Mouse (Mus musculus) intestine, postnatal 0 days (tissue): Measurements from ENCODE around the gene Srrm4. TPM values are rescaled to one million over a fixed set of nuclear protein-coding genes. Genes with fewer than 3 reads are reported as not detected.

ENCODE experiments used
- ATAC-seq: fragments of 200-750 bp; cut with Nextera tagmentation; 2 replicates; pipeline ENCODE4 v1.8.0; 2017; ENCODE audit warnings: mild to moderate bottlenecking, moderate TSS enrichment, moderate library complexity
- H3K27ac ChIP-seq: fragments of 300-500 bp; sonication (generic); 2 replicates; pipeline ENCODE4 v1.5.1; 2014; ENCODE audit warnings: mild to moderate bottlenecking, low read depth, low read length, moderate library complexity
- H3K27me3 ChIP-seq: fragments of 300-500 bp; sonication (generic); replicated peaks from 2 replicates; pipeline ENCODE4 v1.6.1; 2014; ENCODE audit warnings: low read length, mixed read lengths; ENCODE audit not compliant: control insufficient read depth, insufficient read depth
- H3K36me3 ChIP-seq: fragments of 300-500 bp; sonication (generic); 2 replicates; pipeline ENCODE4 v1.6.1; 2014; ENCODE audit warnings: mild to moderate bottlenecking, moderate library complexity; ENCODE audit not compliant: control insufficient read depth, insufficient read depth
- H3K4me1 ChIP-seq: fragments of 300-500 bp; sonication (generic); replicated peaks from 2 replicates; pipeline ENCODE4 v1.6.1; 2014; ENCODE audit warnings: antibody characterized with exemption, low read length, mixed read lengths; ENCODE audit not compliant: control insufficient read depth, insufficient read depth
- H3K4me2 ChIP-seq: fragments of 300-500 bp; sonication (generic); replicated peaks from 2 replicates; pipeline ENCODE4 v1.6.1; 2014; ENCODE audit warnings: low read depth, mild to moderate bottlenecking, moderate library complexity
- H3K4me3 ChIP-seq: fragments of 300-500 bp; sonication (generic); 2 replicates; pipeline ENCODE4 v1.5.1; 2014; ENCODE audit warnings: low read depth, low read length
- H3K9ac ChIP-seq: fragments of 300-500 bp; sonication (generic); 2 replicates; pipeline ENCODE4 v1.6.1; 2014; ENCODE audit warnings: mild to moderate bottlenecking, low read depth, low read length
- H3K9me3 ChIP-seq: fragments of 300-500 bp; sonication (generic); 2 replicates; pipeline ENCODE4 v1.6.1; 2016; ENCODE audit warnings: mixed run types; ENCODE audit not compliant: control insufficient read depth
- CTCF ChIP-seq: sonication (generic); IDR thresholded peaks from 2 replicates; pipeline ENCODE4 v1.5.1; 2016; ENCODE audit warnings: low read depth, mild to moderate bottlenecking, control low read depth, antibody characterized with exemption, moderate library complexity
- WGBS: fragments of 180-500 bp; shearing (Covaris S2); extraction: QIAGEN DNeasy Blood & Tissue Kit; methylation state at CpG from one replicate; pipeline ENCODE4 v1.1.7; 2014; 5-methylcytosine and 5-hydroxymethylcytosine counted together
- polyA plus RNA-seq: library from polyadenylated mRNA; unstranded; fragments of >200 nt; fragmentation: Nextera tagmentation; extraction: Ambion mirVana; gene quantifications from 2 replicates; pipeline ENCODE4 v1.2.1, GENCODE M21; 2015

Gene Srrm4
- polyA plus RNA-seq, 1 experiment from 2014 or later: 0.52 TPM

GRCm38 (mm10) chr5:116489621-116490020 lies 102.0 kb downstream of the Srrm4 start:
- WGBS: 54% methylated on average over 8 of the region's 8 CpGs
- H3K27me3 ChIP-seq: no peaks in the 10 kb centered on the region
- ATAC-seq: no peak
- H3K9me3 ChIP-seq: no peaks in the 10 kb centered on the region
- no peak overlapping the region for H3K4me2 ChIP-seq
- TF ChIP-seq CTCF: no peak
- no peak overlapping the region for H3K4me3 ChIP-seq
- no peak overlapping the region for H3K9ac ChIP-seq
- no peaks in the 10 kb centered on the region for H3K36me3 ChIP-seq
- no peaks in the 10 kb centered on the region for H3K4me1 ChIP-seq
- H3K27ac ChIP-seq: no peak overlapping the region

- H3K4me2 ChIP-seq: no peak overlapping the region
- no peaks in the 10 kb centered on the region for H3K27me3 ChIP-seq
- 62% methylated on average over 4 of the region's 4 CpGs for WGBS
- TF ChIP-seq CTCF: no peak
- no peak overlapping the region for H3K4me3 ChIP-seq
- H3K27ac ChIP-seq: no peak overlapping the region
- no peak overlapping the region for H3K9ac ChIP-seq
- no peaks in the 10 kb centered on the region for H3K36me3 ChIP-seq
- H3K9me3 ChIP-seq: no peaks in the 10 kb centered on the region
- no peak for ATAC-seq
- H3K4me1 ChIP-seq: no peaks in the 10 kb centered on the region
Observed at GRCm38 (mm10) chr5:116486135-116486534, 105.5 kb downstream of the Srrm4 start.

- ATAC-seq: no peak
- Histone ChIP-seq H3K27ac (no peak overlapping the region), H3K36me3 (no peaks in the 10 kb centered on the region), H3K9ac (no peak overlapping the region), H3K4me3 (no peak overlapping the region), H3K27me3 (no peaks in the 10 kb centered on the region), H3K4me2 (no peak overlapping the region), H3K4me1 (no peaks in the 10 kb centered on the region), H3K9me3 (no peaks in the 10 kb centered on the region)
- 5% methylated on average over 5 of the region's 5 CpGs for WGBS
- TF ChIP-seq CTCF: no peak
Observed at GRCm38 (mm10) chr5:116485069-116485468, 106.5 kb downstream of the Srrm4 start.

GRCm38 (mm10) chr5:116484236-116484635 lies 107.4 kb downstream of the Srrm4 start:
- Histone ChIP-seq H3K4me1 (no peaks in the 10 kb centered on the region), H3K27me3 (no peaks in the 10 kb centered on the region), H3K4me3 (no peak overlapping the region), H3K27ac (no peak overlapping the region), H3K9ac (no peak overlapping the region), H3K36me3 (no peaks in the 10 kb centered on the region), H3K4me2 (no peak overlapping the region), H3K9me3 (no peaks in the 10 kb centered on the region)
- TF ChIP-seq CTCF: no peak
- 88% methylated on average over 9 of the region's 9 CpGs for WGBS
- no peak for ATAC-seq

GRCm38 (mm10) chr5:116478607-116479371 lies 112.8 kb downstream of the Srrm4 start:
- Histone ChIP-seq H3K4me2 (no peak overlapping the region), H3K9ac (no peak overlapping the region), H3K4me3 (no peak overlapping the region), H3K27me3 (no peaks in the 10 kb centered on the region), H3K27ac (no peak overlapping the region), H3K36me3 (no peaks in the 10 kb centered on the region), H3K9me3 (no peaks in the 10 kb centered on the region), H3K4me1 (no peaks in the 10 kb centered on the region)
- TF ChIP-seq CTCF: no peak
- 84% methylated on average over 18 of the region's 18 CpGs for WGBS
- no peak for ATAC-seq

- Histone ChIP-seq H3K27me3 (no peaks in the 10 kb centered on the region), H3K36me3 (no peaks in the 10 kb centered on the region), H3K4me3 (no peak overlapping the region), H3K4me2 (no peak overlapping the region), H3K9me3 (no peaks in the 10 kb centered on the region), H3K27ac (no peak overlapping the region), H3K4me1 (no peaks in the 10 kb centered on the region), H3K9ac (no peak overlapping the region)
- ATAC-seq: no peak
- WGBS: 12% methylated on average over 15 of the region's 15 CpGs
- peak; percentile 85 for TF ChIP-seq CTCF
Observed at GRCm38 (mm10) chr5:116476006-116476405, 115.6 kb downstream of the Srrm4 start.
